Mouse (Mus musculus) cerebellum, adult 2 months (tissue): Measurements from ENCODE around the gene 1110008L16Rik.

Experiments
- CTCF ChIP-seq: fragments of 200-500 bp; IDR thresholded peaks from 2 replicates; pipeline ENCODE4 v1.5.1; 2011; ENCODE audit warnings: low read depth, mild to moderate bottlenecking, control low read depth, low read length, moderate library complexity, borderline replicate concordance; ENCODE audit not compliant: insufficient read depth
- POLR2A ChIP-seq: fragments of 200-500 bp; IDR thresholded peaks from 2 replicates; pipeline ENCODE4 v1.6.1; 2011; ENCODE audit warnings: low read length, control low read depth, borderline replicate concordance; ENCODE audit not compliant: insufficient read depth

DNA sequence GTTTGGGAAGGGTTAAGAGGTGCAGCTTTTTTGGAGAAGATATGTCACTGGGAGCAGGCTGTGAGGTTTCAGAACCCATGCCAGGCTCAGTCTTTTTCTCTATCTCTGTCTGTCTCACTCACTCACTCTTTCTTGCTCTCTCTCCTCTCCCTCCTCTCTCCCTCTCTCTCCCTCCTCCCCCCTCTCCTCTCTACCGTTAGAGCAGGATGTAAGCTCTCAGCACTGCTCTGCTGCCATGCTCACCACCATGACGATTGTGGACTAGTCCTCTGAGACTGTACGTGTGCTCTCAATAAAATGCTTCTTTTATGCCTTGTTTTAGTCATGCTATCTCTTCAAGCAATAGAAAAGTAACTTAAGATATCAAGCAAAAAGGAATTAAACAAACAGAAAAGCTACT, 122.7 kb downstream of the 1110008L16Rik start:
- TF ChIP-seq CTCF (no peak), POLR2A (no peak)
